Mouse (Mus musculus): ENCODE measurements at regions not wholly inside any gene's neighbourhood (a gene's known extent, or its start where the extent isn't known, plus 50 kb on each side); places are given as distances from the start of the nearest gene placed in this dataset.

DNA sequence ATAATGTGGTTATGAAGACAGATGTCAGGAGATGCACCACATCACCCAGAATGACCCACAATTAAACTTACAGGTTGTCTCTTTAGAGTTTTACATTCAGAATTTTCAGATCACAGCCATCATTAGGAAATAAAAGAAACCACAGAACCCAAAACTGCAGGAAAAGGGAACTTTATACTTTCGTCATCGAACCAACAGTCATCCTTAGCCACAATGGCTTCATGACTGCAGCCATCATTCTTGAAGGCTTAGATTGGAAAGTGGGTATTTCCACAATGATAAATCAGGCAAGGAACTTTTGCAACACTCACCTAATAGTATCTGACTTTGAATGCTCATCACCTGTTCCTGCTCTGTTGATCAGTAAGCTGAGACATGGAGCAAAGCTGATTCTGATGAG, 75.9 kb upstream of the Ank start:
- no peak for DNase-seq (ENCODE audit: low spot score in 2 of 2)

DNA sequence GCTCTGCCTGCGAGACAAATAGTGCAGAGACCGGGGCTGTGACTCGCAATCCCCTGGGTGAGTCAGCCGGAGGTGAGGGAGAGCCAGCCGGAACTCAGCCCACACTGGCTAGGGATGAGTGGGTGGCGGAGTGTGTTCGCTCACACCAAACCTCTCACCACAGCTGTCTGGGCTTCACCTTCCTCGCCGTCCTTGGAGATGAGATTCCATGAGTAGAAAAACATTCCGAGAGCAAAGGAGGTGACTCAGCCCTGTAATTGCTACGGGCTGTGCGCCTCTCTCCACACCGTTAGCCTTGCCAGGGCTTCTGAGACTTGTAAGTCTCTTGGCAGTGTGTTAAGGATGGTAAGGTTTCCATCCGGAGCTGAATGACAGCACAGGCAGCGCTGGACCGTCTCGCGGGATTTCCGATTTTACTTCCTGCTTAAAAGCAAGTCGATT, 60.7 kb upstream of the Ank start:
- DNase-seq (ENCODE audit: low spot score in 2 of 2), result no peak

DNA sequence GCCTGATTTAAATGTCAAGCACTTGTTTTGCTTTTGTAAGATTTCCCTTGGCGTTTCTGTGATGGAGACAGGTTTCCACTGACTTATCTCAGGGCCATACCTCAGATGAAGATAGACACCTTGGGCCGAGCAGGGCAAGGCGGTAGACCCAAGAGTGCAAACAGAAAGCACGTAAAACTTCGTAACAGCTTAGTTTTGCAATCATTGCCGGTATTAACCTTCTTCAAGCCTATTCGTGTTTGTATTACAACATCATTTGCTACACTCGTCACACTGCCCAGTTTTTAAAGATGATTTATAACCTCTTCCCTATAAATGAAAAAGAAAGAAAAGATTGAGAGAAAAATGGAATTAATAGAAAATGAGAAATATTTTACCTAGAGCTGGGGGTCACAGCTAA, 56.6 kb upstream of the Ank start:
- no peak for DNase-seq (ENCODE audit: low spot score in 2 of 2)

DNA sequence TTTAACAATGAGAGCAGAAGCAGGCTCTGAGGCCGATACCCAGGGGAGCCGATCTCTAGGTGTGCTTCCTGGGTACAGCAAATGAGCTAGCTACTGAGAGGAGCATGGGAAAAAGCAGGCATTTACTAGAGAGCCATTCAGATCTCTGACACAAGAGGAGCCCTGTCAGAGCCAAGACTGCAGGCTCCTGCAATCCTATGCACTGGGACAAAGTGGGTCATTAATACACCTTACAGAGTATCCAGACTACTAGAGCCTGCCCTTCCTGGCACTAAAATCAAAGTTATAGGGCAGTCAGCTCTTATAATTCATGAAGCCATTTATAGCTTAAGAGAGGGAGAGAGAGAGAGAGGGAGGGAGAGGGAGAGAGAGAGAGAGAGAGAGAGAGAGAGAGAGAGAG, 54.2 kb upstream of the Ank start:
- no peak for DNase-seq (ENCODE audit: low spot score in 2 of 2)

DNA sequence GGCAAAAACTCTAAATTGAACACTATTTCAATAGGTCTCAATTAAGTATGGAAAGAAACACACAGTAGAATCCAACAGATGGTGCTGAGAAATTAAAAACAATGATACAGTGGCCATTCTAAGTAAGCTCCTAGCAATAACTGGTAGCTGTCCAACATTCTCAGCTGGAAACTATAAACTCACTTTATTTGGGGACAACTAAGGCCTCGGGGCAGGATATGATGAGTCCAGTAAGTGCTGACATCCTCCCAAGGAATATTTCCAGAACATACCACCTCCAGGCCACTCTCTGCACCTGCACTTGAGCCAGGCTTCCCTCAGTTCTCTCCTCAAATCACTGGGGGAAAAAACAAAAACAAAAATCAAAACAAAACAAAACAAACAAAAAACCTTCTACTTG, 53.7 kb upstream of the Ank start:
- no peak for DNase-seq (ENCODE audit: low spot score in 2 of 2)

DNA sequence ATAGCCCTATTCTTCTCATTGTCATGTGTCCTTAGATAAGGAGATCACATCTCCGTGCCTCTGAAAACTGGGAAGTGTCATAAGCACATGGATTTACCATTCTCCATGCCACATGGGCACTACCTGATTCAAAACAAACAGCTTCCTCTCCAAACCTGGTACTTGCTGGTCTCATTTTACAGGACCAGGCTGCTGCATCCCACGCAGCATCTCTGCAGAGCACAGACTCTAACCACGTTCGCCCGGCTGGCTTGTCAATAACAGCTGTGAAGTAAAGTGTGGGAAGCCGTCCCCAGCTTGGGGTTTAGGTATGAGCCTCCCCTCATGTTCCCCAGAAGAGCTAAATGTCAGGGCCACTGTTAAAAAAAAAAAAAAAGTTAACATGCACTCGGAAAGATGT, 53.0 kb upstream of the Ank start:
- no peak for DNase-seq (ENCODE audit: low spot score in 2 of 2)

DNA sequence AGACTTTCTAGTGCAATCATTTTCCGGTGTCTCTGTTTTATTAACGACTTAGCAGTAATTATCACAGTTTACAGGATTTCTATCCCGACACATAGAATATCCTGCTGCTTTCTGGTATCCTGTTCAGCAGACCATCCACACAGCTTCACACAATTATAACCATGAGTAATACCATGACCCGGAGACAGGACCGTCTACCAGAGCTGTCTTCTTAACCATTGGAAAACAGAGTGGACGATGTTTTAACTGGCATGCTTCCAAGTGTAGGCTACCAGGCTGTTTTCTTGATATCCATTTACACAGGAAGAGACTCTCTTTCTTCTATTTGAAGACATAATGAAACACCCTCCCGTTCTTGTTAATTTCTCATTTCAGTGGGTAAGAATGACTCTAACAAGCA, 51.7 kb upstream of the Ank start:
- DNase-seq (ENCODE audit: low spot score in 2 of 2), result no peak

Measured in spleen, postnatal 14 days (tissue).